Mouse (Mus musculus): Measurements from ENCODE around the gene Gpi1.
"Not testable (repeated sequence)": the region's sequence is repeated elsewhere in the genome, so short reads cannot be mapped to it uniquely, and the experiment has no call there.

The Gpi1 gene

DNA sequence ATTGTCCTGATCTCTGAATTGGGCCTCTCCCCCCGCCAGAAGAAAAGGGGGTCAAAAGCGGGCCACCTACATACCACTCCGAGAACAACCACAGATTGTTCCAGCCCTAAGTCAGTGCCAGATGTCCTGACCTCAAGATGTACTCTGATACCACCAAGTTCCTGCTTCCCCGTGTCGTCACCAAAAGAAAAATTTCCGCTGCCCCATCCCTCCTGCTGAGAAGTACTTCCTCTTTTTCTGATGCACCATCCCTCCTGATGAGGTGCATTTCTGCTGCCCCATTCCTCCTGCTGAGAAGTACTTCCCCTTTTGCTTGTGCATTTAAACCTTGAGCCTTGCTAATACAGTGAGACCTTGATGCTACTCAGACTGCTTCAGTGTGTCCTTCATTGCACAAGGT lies 53.9 kb downstream of the Gpi1 start:
- not testable (repeated sequence) for DNase-seq

DNA sequence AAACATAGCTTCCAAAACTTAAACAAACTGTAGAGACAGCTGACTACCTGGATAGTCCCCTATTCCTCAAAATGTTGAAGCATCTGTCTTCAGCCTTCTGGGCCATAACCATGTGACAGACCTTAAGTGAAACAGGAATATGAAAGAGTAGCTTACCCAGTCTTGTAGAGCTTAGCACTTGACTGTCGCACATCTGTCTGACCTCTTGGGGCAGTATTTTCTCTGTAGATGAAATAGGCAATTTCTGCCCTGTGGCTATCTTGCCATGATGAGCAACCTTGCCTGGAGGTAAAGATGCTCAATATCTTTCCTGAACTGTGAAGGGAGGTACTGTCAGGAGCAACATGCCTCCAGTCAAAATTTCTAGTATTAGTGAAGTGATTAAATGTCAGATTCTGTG lies 57.9 kb downstream of the Gpi1 start:
- no peak for DNase-seq

DNA sequence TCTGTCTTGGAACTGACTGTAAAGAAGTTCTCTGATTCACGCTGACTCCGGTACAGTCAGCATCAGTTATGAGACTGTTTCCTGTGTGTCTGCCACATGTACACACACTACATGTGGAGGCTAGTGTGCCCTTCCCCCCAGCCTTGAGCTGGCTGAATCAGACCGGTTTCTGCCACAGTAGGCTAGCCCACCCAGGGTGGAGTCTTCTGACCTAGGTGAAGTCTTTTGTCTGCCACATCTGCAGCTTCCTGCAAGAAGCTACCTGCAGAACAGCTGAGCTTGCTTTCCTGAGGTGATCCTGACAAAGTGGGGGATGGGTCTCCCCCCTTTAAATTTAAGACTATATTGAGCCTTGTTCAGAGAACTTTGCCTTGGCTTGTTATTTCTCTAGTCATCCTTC lies 60.7 kb downstream of the Gpi1 start, which contains the start of gene Uba2:
Gene Uba2, minus strand, starts transcription at position 146 of the 400 bp plus-strand sequence.
- no peak for DNase-seq

DNA sequence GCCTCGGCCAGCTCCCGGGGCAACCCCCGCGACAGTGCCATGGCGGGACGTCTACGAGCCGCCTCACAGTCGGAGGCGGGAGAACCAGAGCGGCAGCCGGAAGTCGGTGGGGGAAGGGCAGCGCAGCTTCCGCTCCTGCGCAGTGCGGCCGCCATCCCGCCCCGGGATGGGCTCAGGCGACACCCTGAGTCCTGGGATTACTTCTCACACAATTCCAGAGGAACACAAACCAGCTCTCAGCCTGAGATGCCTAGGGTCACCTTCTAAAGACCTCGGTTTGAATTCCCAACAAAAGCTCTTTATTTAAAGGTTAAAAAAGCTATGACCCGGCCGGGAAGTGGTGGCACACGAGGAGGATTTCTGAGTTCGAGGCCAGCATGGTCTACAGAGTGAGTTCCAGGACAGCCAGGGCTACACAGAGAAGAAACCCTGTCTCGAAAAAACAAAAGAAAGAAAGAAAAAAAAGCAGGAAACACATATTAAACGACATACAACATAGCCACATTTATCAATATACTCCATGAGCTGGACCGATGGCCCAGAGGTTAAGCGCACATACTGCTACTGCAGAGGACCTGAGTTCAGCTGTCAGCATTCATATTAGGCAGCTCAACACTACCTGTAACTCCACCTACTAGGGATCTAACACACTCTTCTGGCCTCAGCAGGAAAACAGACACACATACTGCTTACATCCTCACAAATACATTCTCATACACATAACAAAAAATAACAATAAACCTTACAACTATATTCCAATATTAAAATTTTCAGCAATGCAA lies 61.5 kb downstream of the Gpi1 start:
- peak; percentile 99 for DNase-seq

DNA sequence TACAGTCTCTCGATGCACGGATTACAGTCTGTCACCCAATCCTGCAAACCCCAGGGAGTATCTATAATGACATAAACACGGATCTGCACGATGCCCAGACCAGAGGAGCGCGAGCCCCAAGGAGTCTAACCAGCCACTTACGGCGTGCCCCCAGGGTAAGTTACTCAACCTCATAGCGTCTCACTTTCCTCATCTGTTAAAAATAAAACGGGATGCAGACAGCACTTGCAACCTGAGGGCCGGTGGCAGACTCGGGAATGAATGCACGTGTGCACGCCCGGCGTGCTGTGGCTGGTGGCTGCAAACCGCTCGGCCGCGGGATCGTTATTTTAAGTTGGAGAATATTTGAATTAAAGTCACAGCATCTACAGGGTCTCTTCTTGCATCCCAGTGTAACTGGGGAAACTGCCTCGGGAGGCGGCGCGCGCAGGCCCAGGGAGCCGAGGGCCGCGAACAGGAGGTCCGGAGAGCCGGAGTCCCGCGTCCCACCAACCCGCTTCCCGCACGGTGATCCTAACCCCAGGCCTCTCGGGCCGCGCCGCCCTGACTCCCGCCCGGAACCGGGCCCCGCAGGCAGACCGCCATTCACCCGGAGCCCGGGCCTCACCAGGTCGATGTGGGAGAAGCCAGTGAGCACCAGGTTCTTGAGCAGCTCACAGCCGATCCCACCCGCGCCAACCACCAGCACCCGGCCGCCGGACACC lies 62.2 kb downstream of the Gpi1 start:
- no peak for DNase-seq

DNA sequence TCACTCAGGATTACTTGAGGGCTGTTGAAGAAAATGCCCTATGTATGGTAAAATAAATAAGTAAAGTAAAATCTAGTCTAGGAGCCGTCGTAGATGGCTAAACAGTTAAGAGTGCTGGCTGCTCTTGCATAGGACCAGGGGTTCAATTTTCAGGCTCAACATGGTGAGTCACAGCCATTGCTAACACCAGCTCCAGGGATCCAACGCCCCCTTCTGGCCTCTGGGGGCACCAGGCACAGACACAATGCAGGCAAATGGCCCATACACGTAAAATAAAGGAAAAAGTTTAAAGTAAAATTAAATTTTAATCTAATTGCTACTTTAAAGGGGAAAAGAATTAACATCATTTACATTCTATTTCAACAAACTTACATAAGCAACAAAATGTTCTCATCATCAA lies 63.3 kb downstream of the Gpi1 start:
- no peak for DNase-seq

DNA sequence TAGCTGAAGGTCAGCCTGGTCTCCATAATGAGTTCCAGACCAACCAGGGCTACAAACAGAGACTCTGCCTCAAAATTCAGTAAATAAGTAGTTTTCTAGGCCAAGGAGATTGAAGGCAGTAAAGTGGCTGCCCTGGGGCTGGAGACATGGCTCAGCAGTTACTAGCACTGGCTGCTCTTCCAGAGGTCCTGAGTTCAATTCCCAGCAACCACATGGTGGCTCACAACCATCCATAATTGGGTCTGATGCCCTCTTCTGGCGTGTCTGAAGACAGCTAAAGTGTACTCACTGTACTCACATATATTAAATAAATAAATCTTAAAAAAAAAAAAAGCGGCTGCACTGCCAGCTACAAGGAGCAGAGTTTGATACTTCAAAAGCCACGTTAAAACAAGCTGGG lies 64.1 kb downstream of the Gpi1 start:
- DNase-seq = no peak

DNA sequence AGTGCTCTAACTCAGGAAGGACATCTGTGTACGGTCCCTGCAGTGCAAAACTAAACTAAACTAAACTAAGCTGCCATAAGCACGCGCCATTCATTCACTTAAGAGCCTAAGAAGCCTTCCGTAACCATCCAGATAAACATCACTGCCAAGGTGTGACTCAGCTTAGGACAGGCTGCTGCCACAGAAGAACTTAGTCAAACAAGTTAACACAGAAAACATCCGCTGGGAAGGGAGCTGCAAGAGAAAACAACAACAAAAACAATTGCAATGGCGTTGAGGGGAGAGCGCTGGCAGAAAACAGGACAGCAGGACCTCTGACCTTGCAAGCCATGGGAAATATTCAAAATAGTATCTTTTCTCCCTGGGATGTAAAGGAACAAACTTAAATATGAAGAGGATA lies 65.5 kb downstream of the Gpi1 start:
- no peak for DNase-seq

DNA sequence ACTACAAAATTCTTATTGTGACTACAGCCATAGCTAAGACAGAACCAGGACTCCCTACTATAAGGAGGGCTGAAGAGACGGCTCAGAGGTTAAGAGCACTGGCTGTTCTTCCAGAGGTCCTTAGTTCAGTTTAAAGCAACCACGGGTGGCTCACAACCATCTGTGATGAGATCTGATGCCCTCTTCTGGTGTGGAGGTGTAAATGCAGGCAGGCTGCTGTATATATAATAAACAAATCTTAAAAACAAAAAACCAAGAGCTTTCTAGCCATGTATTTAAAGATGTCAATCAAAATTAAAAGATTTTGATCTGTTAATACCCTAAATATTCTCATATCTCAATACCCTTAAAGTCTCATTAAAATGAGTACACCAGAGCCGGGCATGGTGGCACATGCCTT lies 71.0 kb downstream of the Gpi1 start:
- no peak for DNase-seq

DNA sequence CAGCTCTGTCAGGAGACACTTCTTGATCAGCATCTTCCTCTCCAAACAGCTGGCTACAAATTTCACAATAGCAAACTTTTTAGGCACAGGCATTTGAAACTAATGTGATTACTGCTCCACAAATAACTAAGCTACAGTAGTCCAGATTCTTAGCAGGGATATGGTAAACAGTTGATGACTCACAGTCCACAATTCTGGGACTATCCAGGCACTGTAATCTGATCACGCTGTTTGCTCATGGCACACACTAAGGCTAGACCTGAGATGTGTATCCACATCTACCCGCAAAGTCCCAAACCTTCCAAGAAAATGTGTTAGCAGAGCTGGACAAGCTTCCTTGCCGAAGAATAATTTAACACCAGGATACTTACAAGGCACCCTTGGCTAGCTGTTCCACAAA lies 72.1 kb downstream of the Gpi1 start:
- DNase-seq = no peak

Measured in heart, adult 11 months (tissue).